Mouse (Mus musculus): ENCODE results near the gene Fibp. TPM values are rescaled to one million over a fixed set of nuclear protein-coding genes. Genes with fewer than 3 reads are reported as not detected.
A peak's percentile ranks its signal among the peaks of the same experiment; 100 is the strongest.
"Not testable (repeated sequence)": the region's sequence is repeated elsewhere in the genome, so short reads cannot be mapped to it uniquely, and the experiment has no call there.

The Fibp gene
- polyA plus RNA-seq, 1 experiment from 2014 or later: 133 TPM

DNA sequence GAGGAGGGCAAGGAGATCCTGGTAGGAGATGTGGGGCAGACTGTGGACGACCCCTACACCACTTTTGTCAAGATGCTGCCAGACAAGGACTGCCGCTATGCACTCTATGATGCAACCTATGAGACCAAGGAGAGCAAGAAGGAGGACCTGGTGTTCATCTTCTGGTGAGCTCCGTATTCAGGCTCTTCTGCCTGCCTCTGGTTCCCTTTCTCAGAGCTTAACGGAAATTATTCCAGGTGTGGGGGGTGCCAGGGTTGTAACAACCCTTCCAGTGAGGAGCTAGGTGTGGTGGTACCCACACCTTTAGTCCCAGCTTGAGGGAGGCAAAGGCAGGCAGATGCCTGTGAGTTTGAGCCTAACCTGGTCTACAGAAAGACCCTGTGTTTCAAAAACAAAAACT, 32.2 kb downstream of the Fibp start:
- Histone ChIP-seq H3K9me3 (ENCODE audit: low read length) (no peaks in the 10 kb centered on the region), H3K27me3 (replicated peaks; ENCODE audit: insufficient read depth, low read length) (no peaks in the 10 kb centered on the region), H3K27ac (ENCODE audit: low read length) (no peak overlapping the region), H3K4me3 (ENCODE audit: low read depth, low read length) (no peak overlapping the region), H3K9ac (replicated peaks; ENCODE audit: low read depth) (no peak overlapping the region), H3K4me2 (replicated peaks; ENCODE audit: low read depth, low read length) (no peak overlapping the region), H3K36me3 (ENCODE audit: insufficient read depth, low read length) (peaks cover 27% of the 10 kb centered on the region), H3K4me1 (ENCODE audit: insufficient read depth, low read depth, low read length) (peaks cover 3% of the 10 kb centered on the region; the same call in 1 of the 2 replicates)
- DNase-seq (ENCODE audit: low spot score) (no peak), ATAC-seq (no peak)
- TF ChIP-seq EP300 (IDR thresholded peaks at IDR 0.05): no peak
- no peak for TF ChIP-seq CTCF (IDR thresholded peaks at IDR 0.05)
- 73% methylated on average over 4 of the region's 4 CpGs for WGBS

DNA sequence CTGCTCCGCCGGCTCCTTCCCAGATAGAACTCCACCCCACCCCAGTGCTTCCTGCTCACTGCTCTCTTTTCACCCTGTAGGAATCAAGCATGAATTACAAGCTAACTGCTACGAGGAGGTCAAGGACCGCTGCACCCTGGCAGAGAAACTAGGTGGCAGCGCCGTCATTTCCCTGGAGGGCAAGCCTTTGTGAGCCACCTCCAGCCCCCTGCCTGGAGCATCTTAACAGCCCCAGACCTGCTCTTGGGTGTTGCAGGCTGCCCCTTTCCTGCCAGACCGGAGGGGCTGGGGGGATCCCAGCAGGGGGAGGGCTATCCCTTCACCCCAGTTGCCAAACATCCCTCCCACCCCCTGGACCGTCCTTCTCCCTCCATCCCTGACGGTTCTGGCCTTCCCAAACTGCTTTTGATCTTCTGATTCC, 32.9 kb downstream of the Fibp start:
- not testable (repeated sequence) for H3K9ac ChIP-seq (replicated peaks; ENCODE audit: low read depth); DNase-seq (ENCODE audit: low spot score); H3K9me3 ChIP-seq (ENCODE audit: low read length); H3K27me3 ChIP-seq (replicated peaks; ENCODE audit: insufficient read depth, low read length); ATAC-seq; H3K4me2 ChIP-seq (replicated peaks; ENCODE audit: low read depth, low read length); H3K4me3 ChIP-seq (ENCODE audit: low read depth, low read length); H3K4me1 ChIP-seq (ENCODE audit: insufficient read depth, low read depth, low read length); H3K27ac ChIP-seq (ENCODE audit: low read length)
- 62% methylated on average over 9 of the region's 9 CpGs for WGBS
- TF ChIP-seq CTCF (IDR thresholded peaks at IDR 0.05): peak; percentile 16; the same call in 1 of the 2 replicates
- H3K36me3 ChIP-seq (ENCODE audit: insufficient read depth, low read length): peaks cover 27% of the 10 kb centered on the region

DNA sequence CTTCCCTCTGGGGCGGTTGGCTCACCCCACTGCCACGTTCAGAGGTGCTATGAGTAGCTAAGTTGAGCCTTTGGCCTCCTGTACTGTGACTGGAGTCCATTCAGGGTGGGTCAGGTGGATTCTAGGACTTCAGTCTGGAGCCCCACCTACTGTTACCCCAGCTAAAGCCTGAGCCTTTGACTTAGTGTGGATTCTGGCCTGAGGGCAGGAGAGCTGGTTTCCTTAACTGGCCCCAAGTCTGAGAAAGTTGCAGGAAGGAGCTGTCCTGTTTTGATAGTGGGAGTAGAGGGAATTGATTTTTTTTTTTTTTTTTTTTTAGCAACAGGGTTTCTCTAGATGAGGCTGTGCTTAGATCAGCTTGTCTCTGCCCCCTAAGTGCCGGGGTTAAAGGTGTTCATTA, 33.9 kb downstream of the Fibp start:
- peaks cover 27% of the 10 kb centered on the region for H3K36me3 ChIP-seq (ENCODE audit: insufficient read depth, low read length)
- ATAC-seq (no peak), DNase-seq (ENCODE audit: low spot score) (no peak)
- H3K9ac ChIP-seq (replicated peaks; ENCODE audit: low read depth): no peak overlapping the region
- no peak for TF ChIP-seq CTCF (IDR thresholded peaks at IDR 0.05)
- no peak for TF ChIP-seq EP300 (IDR thresholded peaks at IDR 0.05)
- no peak overlapping the region for H3K4me3 ChIP-seq (ENCODE audit: low read depth, low read length)
- H3K4me2 ChIP-seq (replicated peaks; ENCODE audit: low read depth, low read length): no peak overlapping the region
- no peak overlapping the region for H3K27ac ChIP-seq (ENCODE audit: low read length)
- no peaks in the 10 kb centered on the region for H3K9me3 ChIP-seq (ENCODE audit: low read length)
- H3K4me1 ChIP-seq (ENCODE audit: insufficient read depth, low read depth, low read length): peaks cover 3% of the 10 kb centered on the region; the same call in 1 of the 2 replicates
- 83% methylated on average over 3 of the region's 3 CpGs for WGBS
- no peaks in the 10 kb centered on the region for H3K27me3 ChIP-seq (replicated peaks; ENCODE audit: insufficient read depth, low read length)

DNA sequence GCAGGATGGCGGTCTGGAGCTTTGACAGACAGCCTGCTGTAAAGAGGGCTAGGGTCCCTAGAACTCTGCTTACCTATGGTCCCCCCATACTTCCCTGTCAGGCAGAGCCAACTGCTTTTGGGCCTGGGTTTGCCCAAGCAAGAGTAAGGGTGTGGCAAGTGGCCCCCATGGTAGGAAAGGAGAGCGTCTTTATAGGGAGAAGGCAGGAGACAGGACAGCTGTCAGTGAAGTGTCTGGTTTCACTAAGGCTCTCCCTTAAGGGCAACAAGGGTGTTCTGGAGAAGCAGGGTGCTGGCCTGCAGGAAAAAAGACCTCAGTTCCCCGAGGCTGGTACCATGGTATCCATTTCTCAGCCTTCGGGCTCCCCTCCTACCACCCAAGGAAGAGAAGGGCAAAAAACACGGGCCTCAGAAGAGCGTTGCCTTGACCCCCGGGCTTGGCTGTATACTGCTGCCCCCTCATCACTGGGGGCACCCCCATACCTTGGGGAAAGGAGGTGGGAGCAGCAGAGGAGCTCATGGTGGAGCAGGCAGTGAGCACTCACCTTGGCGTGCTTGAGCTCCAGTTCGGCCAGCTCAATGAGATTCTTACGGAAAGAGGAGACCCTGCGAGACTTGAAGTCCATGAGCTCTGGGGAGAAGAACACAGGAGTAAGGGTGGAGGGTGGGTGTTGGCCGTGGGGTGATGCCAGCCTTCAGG, 35.1 kb downstream of the Fibp start:
- Histone ChIP-seq H3K4me3 (ENCODE audit: low read depth, low read length) (no peak overlapping the region), H3K9me3 (ENCODE audit: low read length) (no peaks in the 10 kb centered on the region), H3K4me1 (ENCODE audit: insufficient read depth, low read depth, low read length) (peaks cover 3% of the 10 kb centered on the region; the same call in 1 of the 2 replicates), H3K27ac (ENCODE audit: low read length) (no peak overlapping the region), H3K4me2 (replicated peaks; ENCODE audit: low read depth, low read length) (no peak overlapping the region), H3K9ac (replicated peaks; ENCODE audit: low read depth) (no peak overlapping the region), H3K27me3 (replicated peaks; ENCODE audit: insufficient read depth, low read length) (no peaks in the 10 kb centered on the region), H3K36me3 (ENCODE audit: insufficient read depth, low read length) (peaks cover 27% of the 10 kb centered on the region)
- ATAC-seq (no peak), DNase-seq (ENCODE audit: low spot score) (no peak)
- TF ChIP-seq EP300 (IDR thresholded peaks at IDR 0.05) (no peak), CTCF (IDR thresholded peaks at IDR 0.05) (no peak)
- WGBS: 81% methylated on average over 12 of the region's 12 CpGs

DNA sequence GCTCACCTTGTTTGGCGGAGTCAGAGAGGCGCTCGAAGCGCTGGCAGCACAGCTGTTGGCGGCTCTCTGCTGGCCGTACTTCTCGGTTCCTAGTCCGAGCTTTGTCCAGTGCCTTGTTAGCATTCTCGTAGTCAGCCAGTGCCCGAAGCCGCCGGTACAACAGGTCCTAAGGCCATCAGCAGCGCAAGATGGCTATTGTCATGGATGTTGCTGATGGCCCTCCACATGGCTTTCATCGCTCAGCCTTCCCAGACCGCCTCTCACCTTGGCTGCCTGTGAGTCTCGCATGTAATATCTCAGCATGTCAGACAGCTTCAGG, 35.6 kb downstream of the Fibp start:
- H3K4me1 ChIP-seq (ENCODE audit: insufficient read depth, low read depth, low read length): peaks cover 3% of the 10 kb centered on the region; the same call in 1 of the 2 replicates
- H3K36me3 ChIP-seq (ENCODE audit: insufficient read depth, low read length): peaks cover 27% of the 10 kb centered on the region
- H3K4me3 ChIP-seq (ENCODE audit: low read depth, low read length): no peak overlapping the region
- TF ChIP-seq EP300 (IDR thresholded peaks at IDR 0.05) (no peak), CTCF (IDR thresholded peaks at IDR 0.05) (no peak)
- H3K9ac ChIP-seq (replicated peaks; ENCODE audit: low read depth): no peak overlapping the region
- H3K27ac ChIP-seq (ENCODE audit: low read length): no peak overlapping the region
- no peaks in the 10 kb centered on the region for H3K27me3 ChIP-seq (replicated peaks; ENCODE audit: insufficient read depth, low read length)
- H3K4me2 ChIP-seq (replicated peaks; ENCODE audit: low read depth, low read length): no peak overlapping the region
- H3K9me3 ChIP-seq (ENCODE audit: low read length): no peaks in the 10 kb centered on the region
- ATAC-seq: no peak
- DNase-seq (ENCODE audit: low spot score): no peak
- 79% methylated on average over 16 of the region's 16 CpGs for WGBS

DNA sequence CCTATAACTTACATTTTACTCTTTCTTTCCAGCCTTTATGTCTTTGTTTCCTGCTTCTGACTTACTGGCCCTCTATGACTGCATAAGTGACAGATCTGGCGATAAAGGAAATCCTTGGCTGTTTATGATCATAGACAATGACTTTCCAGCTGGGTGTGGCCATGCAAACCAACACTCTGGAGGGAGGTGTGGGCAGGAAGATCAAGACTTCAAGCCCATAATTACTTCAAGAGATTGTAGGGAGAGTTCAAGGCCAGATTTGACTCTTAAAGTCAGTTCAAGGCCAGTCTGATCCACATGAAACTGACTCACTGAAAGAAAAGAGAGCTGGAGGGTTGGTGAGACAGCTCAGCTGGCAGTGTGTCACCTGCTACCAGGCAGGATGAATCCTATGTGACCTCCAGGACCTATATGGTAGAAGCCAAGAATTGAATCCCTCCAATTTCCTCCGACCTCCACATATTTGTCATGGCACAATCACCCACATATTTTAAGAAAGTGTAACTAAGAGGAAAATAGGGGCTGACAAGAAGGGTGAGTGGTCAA, 40.0 kb downstream of the Fibp start:
- TF ChIP-seq EP300 (IDR thresholded peaks at IDR 0.05): no peak
- 66% methylated on average over 2 of the region's 2 CpGs for WGBS

More for the DNA sequence above, 40.0 kb downstream of the Fibp start:
- DNase-seq (ENCODE audit: low spot score) (no peak), ATAC-seq (no peak)
- no peaks in the 10 kb centered on the region for H3K27me3 ChIP-seq (replicated peaks; ENCODE audit: insufficient read depth, low read length)
- no peak overlapping the region for H3K4me2 ChIP-seq (replicated peaks; ENCODE audit: low read depth, low read length)
- H3K9me3 ChIP-seq (ENCODE audit: low read length): no peaks in the 10 kb centered on the region
- no peak overlapping the region for H3K9ac ChIP-seq (replicated peaks; ENCODE audit: low read depth)
- H3K36me3 ChIP-seq (ENCODE audit: insufficient read depth, low read length): peaks cover 13% of the 10 kb centered on the region
- no peak overlapping the region for H3K27ac ChIP-seq (ENCODE audit: low read length)
- H3K4me3 ChIP-seq (ENCODE audit: low read depth, low read length): no peak overlapping the region
- no peaks in the 10 kb centered on the region for H3K4me1 ChIP-seq (ENCODE audit: insufficient read depth, low read depth, low read length)
